Mouse (Mus musculus): ENCODE results near the gene Aebp2.

- no peak for TF ChIP-seq CEBPB (IDR thresholded peaks at IDR 0.05; ENCODE audit: low read depth)
- TF ChIP-seq MAX (IDR thresholded peaks at IDR 0.05), result no peak
Measured at GRCm38 (mm10) chr6:140689617-140690404, 67.3 kb downstream of the Aebp2 start.
